20 mouse cellular contexts compared by ENCODE assay signal in genomic region chr17:26355301-26355700, GRCm38 (mm10).
"Had no signal": no experiment of that assay in that cellular context is flagged by ENCODE, and none has a peak within 500 bp of the region (broad histone marks: within the 10 kb centered on the region; RNA-seq: fewer than 3 reads in every experiment).

No protein-coding gene starts in this region.

- H3K36me3 ChIP-seq: limb, embryonic 10.5 days; limb, embryonic 13.5 days; liver, embryonic 12.5 days; liver, embryonic 15.5 days; lung, embryonic 15.5 days; midbrain, embryonic 12.5 days; midbrain, embryonic 15.5 days; neural tube, embryonic 12.5 days; neural tube, embryonic 15.5 days had no signal

- H3K9me3 ChIP-seq: limb, embryonic 10.5 days; limb, embryonic 13.5 days; liver, embryonic 12.5 days; liver, embryonic 15.5 days; lung, embryonic 15.5 days; midbrain, embryonic 12.5 days; midbrain, embryonic 15.5 days; neural tube, embryonic 12.5 days; neural tube, embryonic 15.5 days had no signal

- DNase-seq: layer of hippocampus, adult 9-11 months; liver; lung, adult 18-20 months; lung, postnatal 10 days; lung, postnatal 36 days; right cerebral cortex, adult 18-20 months; right cerebral cortex, postnatal 14 days; right cerebral cortex, postnatal 4 days had no signal

- H3K9ac ChIP-seq: limb, embryonic 13.5 days; liver, embryonic 12.5 days; liver, embryonic 15.5 days; lung, embryonic 15.5 days; midbrain, embryonic 12.5 days; midbrain, embryonic 15.5 days; neural tube, embryonic 12.5 days; neural tube, embryonic 15.5 days had no signal

- H3K4me1 ChIP-seq: liver, embryonic 12.5 days; liver, embryonic 15.5 days; midbrain, embryonic 12.5 days; midbrain, embryonic 15.5 days; neural tube, embryonic 12.5 days; neural tube, embryonic 15.5 days had no signal

- H3K27me3 ChIP-seq: limb, embryonic 13.5 days; lung, embryonic 15.5 days; midbrain, embryonic 12.5 days; midbrain, embryonic 15.5 days; neural tube, embryonic 12.5 days; neural tube, embryonic 15.5 days had no signal

- ATAC-seq: liver, embryonic 12.5 days; midbrain, embryonic 15.5 days had no signal

- H3K4me2 ChIP-seq: limb, embryonic 13.5 days; liver, embryonic 12.5 days; liver, embryonic 15.5 days; lung, embryonic 15.5 days; midbrain, embryonic 12.5 days; midbrain, embryonic 15.5 days; neural tube, embryonic 12.5 days; neural tube, embryonic 15.5 days had no signal

- H3K4me3 ChIP-seq: layer of hippocampus, adult 2 months; limb, embryonic 10.5 days; limb, embryonic 13.5 days; liver, embryonic 12.5 days; liver, embryonic 15.5 days; lung, embryonic 15.5 days; midbrain, embryonic 12.5 days; midbrain, embryonic 15.5 days; neural tube, embryonic 12.5 days; neural tube, embryonic 15.5 days had no signal

- H3K27ac ChIP-seq: kidney, postnatal 0 days; layer of hippocampus, adult 2 months; limb, embryonic 10.5 days; limb, embryonic 13.5 days; liver, embryonic 12.5 days; liver, embryonic 15.5 days; lung, embryonic 15.5 days; midbrain, embryonic 12.5 days; midbrain, embryonic 15.5 days; neural tube, embryonic 12.5 days; neural tube, embryonic 15.5 days; stomach, postnatal 0 days had no signal
